Mouse (Mus musculus) lung, embryonic 16.5 days (tissue): ENCODE data around the gene Col4a3. TPM values are rescaled to one million over a fixed set of nuclear protein-coding genes. Genes with fewer than 3 reads are reported as not detected.

ENCODE experiments used
- ATAC-seq: fragments of 200-750 bp; cut with Nextera tagmentation; 2 replicates; pipeline ENCODE4 v1.8.0; 2017; ENCODE audit warnings: low read depth, mild to moderate bottlenecking, moderate library complexity
- H3K27ac ChIP-seq: fragments of 300-500 bp; sonication (generic); 2 replicates; pipeline ENCODE4 v1.5.1; 2014; ENCODE audit warnings: mild to moderate bottlenecking, control low read depth, low read length
- H3K27me3 ChIP-seq: fragments of 300-500 bp; sonication (generic); 2 replicates; pipeline ENCODE4 v1.6.1; 2014; ENCODE audit warnings: low read depth, low read length, mixed read lengths; ENCODE audit not compliant: control insufficient read depth, insufficient read depth
- H3K36me3 ChIP-seq: fragments of 300-500 bp; sonication (generic); 2 replicates; pipeline ENCODE4 v1.6.1; 2014; ENCODE audit warnings: low read length; ENCODE audit not compliant: control insufficient read depth, insufficient read depth
- H3K4me1 ChIP-seq: fragments of 300-500 bp; sonication (generic); replicated peaks from 2 replicates; pipeline ENCODE4 v1.6.1; 2014; ENCODE audit warnings: low read length, mixed read lengths; ENCODE audit not compliant: control insufficient read depth, insufficient read depth
- H3K4me2 ChIP-seq: fragments of 300-500 bp; sonication (generic); 2 replicates; pipeline ENCODE4 v1.6.1; 2014; ENCODE audit warnings: low read depth, low read length, control low read depth
- H3K4me3 ChIP-seq: fragments of 300-500 bp; sonication (generic); 2 replicates; pipeline ENCODE4 v1.5.1; 2014; ENCODE audit warnings: mild to moderate bottlenecking, low read length, control low read depth
- H3K9ac ChIP-seq: fragments of 300-500 bp; sonication (generic); 2 replicates; pipeline ENCODE4 v1.6.1; 2014; ENCODE audit warnings: low read length, control low read depth
- H3K9me3 ChIP-seq: fragments of 300-500 bp; sonication (generic); 2 replicates; pipeline ENCODE4 v1.6.1; 2016; ENCODE audit warnings: low read length; ENCODE audit not compliant: control insufficient read depth
- WGBS: fragments of 180-500 bp; shearing (Covaris S2); extraction: QIAGEN DNeasy Blood & Tissue Kit; methylation state at CpG from one replicate; pipeline ENCODE4 v1.1.7; 2014; 5-methylcytosine and 5-hydroxymethylcytosine counted together
- polyA plus RNA-seq: library from polyadenylated mRNA; unstranded; fragments of >200 nt; fragmentation: Nextera tagmentation; extraction: Ambion mirVana; gene quantifications from 2 replicates; pipeline ENCODE4 v1.2.1, GENCODE M21; 2015

The Col4a3 gene
- polyA plus RNA-seq, 1 experiment from 2014 or later: 7.0 TPM

DNA sequence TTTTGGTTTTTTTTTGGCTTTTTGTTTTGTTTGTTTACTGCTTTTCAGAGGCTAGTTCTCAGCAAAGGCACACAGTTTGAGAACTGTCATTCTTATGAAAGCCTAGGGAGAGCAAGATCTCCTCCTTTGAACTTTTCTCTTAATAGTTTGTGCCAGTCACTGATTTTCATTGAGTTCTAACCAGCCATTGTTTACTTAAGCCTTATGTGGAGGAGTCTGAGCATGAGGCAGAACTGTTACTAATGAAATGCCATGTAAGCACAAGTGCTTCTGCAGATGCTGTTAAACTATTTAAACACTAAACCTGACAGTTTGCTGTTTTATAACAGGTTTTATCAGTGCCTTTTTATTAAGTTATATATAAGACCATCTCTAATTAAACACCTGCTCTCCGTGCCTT, 151.3 kb downstream of the Col4a3 start:
- Histone ChIP-seq H3K9ac (no peak overlapping the region), H3K27me3 (no peaks in the 10 kb centered on the region), H3K4me2 (no peak overlapping the region), H3K27ac (no peak overlapping the region), H3K4me1 (no peaks in the 10 kb centered on the region), H3K36me3 (peaks cover 28% of the 10 kb centered on the region; the same call in 1 of the 2 replicates), H3K9me3 (no peaks in the 10 kb centered on the region), H3K4me3 (no peak overlapping the region)
- WGBS: 70% methylated on average over 1 of the region's 1 CpGs
- ATAC-seq: no peak

DNA sequence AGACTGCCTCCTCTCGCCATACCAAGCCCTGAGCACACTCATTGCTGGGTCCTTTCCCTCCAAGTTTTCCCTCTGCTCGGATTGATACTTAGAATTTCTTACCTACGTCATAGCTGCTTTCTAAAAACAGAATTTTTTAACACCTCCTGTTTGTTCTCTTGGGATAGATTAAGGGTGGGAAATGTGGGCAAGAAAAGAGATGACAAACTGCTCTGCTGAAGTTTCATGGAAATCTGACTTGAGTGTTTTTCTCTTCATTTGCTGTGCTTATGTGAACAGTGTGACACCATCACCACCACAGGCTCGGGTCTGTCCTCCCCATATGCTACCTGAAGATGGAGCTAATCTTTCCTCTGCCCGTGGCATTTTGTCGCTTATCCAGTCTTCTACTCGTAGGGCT, 154.8 kb downstream of the Col4a3 start:
- H3K4me1 ChIP-seq: no peaks in the 10 kb centered on the region
- no peak overlapping the region for H3K9ac ChIP-seq
- ATAC-seq: no peak
- no peak overlapping the region for H3K27ac ChIP-seq
- no peak overlapping the region for H3K4me3 ChIP-seq
- H3K9me3 ChIP-seq: no peaks in the 10 kb centered on the region
- H3K4me2 ChIP-seq: no peak overlapping the region
- H3K27me3 ChIP-seq: no peaks in the 10 kb centered on the region
- H3K36me3 ChIP-seq: peaks cover 17% of the 10 kb centered on the region; the same call in 1 of the 2 replicates
- WGBS: 86% methylated on average over 7 of the region's 7 CpGs

DNA sequence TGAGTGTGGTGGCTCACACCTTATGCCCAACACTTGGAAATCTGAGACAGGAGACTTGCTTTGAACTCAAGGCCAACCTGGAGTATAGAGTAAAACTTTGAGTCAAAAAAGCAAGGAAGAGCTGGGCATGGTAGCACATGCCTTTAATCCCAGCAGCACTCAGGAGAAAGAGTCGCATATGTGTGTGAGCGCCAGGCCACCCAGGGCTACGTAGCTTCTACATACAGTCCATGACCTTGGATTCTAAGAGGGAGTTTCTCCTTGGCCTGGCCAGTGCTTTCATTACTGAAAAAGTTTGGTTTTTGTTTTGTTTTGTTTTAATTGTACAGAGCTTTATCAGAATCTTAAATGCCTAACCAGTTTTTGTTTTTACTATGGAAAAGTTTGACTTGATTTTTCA, 157.2 kb downstream of the Col4a3 start:
- no peak overlapping the region for H3K27ac ChIP-seq
- WGBS: 82% methylated on average over 3 of the region's 3 CpGs
- H3K4me3 ChIP-seq: no peak overlapping the region
- no peak overlapping the region for H3K9ac ChIP-seq
- no peaks in the 10 kb centered on the region for H3K4me1 ChIP-seq
- no peaks in the 10 kb centered on the region for H3K9me3 ChIP-seq
- H3K36me3 ChIP-seq: peaks cover 18% of the 10 kb centered on the region; the same call in 1 of the 2 replicates
- no peak overlapping the region for H3K4me2 ChIP-seq
- no peaks in the 10 kb centered on the region for H3K27me3 ChIP-seq
- ATAC-seq: no peak

DNA sequence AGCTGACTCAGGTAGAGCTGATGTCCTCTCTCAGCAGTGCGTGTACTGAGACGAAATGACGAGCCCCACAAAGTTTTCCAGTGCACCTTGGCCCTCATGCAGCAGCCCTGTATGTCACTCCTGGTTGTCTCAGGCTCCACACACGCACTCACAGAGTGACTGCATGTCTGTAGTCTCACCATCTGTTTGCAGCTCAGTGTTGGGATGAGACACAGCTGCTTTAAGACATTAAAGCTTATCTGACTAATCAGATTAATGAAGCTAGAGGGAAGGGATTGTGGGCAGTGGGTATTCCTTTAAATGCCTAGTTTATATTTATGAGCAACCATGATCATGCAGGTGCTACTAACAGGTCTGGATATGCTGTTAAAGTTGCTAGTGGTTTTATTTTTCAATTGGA, 159.7 kb downstream of the Col4a3 start:
- 80% methylated on average over 4 of the region's 4 CpGs for WGBS
- Histone ChIP-seq H3K36me3 (peaks cover 19% of the 10 kb centered on the region), H3K4me1 (no peaks in the 10 kb centered on the region), H3K9ac (no peak overlapping the region), H3K27ac (no peak overlapping the region), H3K9me3 (no peaks in the 10 kb centered on the region), H3K27me3 (no peaks in the 10 kb centered on the region), H3K4me2 (no peak overlapping the region), H3K4me3 (no peak overlapping the region)
- ATAC-seq: no peak

DNA sequence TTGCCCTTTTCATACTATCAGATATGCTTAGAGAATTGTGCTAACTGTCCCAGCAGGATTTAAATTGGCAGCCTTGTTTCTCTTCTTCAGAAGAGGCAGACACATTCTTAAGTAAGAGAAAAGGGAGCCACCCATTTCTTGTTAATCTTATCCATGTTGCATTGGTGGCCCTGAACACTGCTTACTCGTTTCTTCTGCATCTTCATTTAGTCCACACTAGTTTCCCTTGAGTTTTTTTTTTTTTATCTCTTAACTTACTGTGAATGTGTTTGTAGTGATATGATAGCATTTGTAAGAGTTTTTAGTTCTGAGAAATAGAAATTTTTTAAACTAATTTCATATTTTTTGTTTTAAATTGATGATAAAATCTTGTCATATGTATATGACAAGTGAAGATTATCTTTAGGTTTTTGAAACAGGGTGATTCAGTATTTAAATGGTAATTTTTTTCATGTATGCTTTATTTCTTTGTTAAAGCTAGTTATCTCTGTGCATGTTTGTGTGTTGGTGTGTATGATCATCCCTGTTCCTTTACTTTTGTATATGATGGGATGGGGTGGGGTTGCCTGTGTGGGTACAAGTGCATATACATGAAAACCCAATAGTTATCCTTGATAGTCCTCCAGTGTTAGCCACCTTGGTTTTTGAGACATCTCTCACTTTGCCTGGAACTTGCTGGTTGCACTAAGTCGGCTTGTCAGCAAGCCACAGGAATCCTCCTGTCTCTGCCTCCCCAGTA, 161.2 kb downstream of the Col4a3 start:
- H3K9me3 ChIP-seq: no peaks in the 10 kb centered on the region
- no peaks in the 10 kb centered on the region for H3K4me1 ChIP-seq
- H3K4me2 ChIP-seq: no peak overlapping the region
- 86% methylated on average over 2 of the region's 2 CpGs for WGBS
- no peak overlapping the region for H3K9ac ChIP-seq
- H3K27me3 ChIP-seq: no peaks in the 10 kb centered on the region
- no peak overlapping the region for H3K27ac ChIP-seq
- no peak overlapping the region for H3K4me3 ChIP-seq
- peaks cover 16% of the 10 kb centered on the region for H3K36me3 ChIP-seq
- ATAC-seq: no peak

DNA sequence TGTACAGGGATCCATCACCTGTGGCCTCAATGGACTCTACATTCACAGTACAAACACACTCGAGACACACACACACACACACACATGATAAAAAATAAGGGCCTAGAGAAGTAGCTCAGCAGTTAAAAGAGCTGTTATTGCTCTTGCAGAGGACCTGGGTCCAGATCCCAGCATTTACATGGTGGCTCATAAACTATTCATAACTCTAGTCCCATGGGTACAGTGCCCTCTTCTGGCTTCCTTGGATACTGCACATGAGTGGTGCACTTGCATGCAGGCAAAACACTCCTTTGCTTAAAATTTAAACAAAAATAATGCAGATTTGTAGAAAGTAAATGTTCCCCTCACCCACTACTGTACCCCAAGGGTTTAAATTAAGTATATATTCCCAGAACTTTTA, 172.8 kb downstream of the Col4a3 start:
- Histone ChIP-seq H3K9ac (no peak overlapping the region), H3K4me2 (no peak overlapping the region), H3K4me3 (no peak overlapping the region), H3K9me3 (no peaks in the 10 kb centered on the region), H3K36me3 (peaks cover 8% of the 10 kb centered on the region), H3K4me1 (no peaks in the 10 kb centered on the region), H3K27me3 (no peaks in the 10 kb centered on the region), H3K27ac (no peak overlapping the region)
- 77% methylated on average over 1 of the region's 1 CpGs for WGBS
- ATAC-seq: no peak

DNA sequence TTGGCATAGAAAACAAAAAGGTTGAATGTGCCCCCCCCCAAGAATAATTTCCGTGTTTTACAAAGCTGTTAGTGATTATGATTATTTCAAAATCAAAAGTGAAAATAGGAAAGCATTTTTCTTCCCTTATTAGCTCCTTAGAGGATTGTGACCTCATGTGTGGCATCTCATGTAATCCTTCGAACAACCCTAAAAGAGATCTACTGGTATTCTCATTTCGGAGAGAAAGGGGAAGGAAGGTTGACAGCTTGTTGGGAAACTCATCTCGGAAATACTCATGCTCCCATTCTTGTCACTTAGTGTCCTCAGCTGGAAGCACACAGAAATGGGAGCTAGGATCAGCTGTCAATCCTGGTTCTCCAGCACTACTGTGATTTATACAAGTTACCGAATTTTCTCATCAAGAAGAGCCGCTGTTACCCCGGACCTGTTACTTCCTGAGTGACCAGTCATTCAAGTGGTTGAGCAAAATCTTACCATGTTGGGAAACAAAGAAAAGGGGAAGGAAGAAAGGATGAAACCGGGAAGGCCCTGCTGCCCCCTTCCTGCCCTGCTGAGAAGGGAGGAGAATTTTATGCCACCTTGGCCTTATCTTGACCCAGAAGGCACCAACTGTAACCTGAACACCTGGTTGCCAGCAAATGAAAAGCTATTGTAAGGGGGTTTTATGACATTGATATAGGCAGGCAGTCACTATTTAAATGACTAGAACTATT, 174.9 kb downstream of the Col4a3 start:
- no peak overlapping the region for H3K9ac ChIP-seq
- no peak for ATAC-seq
- 87% methylated on average over 8 of the region's 8 CpGs for WGBS
- H3K4me2 ChIP-seq: no peak overlapping the region
- H3K4me3 ChIP-seq: no peak overlapping the region
- H3K27ac ChIP-seq: no peak overlapping the region
- peaks cover 5% of the 10 kb centered on the region; the same call in 1 of the 2 replicates for H3K36me3 ChIP-seq
- H3K4me1 ChIP-seq: no peaks in the 10 kb centered on the region
- no peaks in the 10 kb centered on the region for H3K27me3 ChIP-seq
- no peaks in the 10 kb centered on the region for H3K9me3 ChIP-seq

DNA sequence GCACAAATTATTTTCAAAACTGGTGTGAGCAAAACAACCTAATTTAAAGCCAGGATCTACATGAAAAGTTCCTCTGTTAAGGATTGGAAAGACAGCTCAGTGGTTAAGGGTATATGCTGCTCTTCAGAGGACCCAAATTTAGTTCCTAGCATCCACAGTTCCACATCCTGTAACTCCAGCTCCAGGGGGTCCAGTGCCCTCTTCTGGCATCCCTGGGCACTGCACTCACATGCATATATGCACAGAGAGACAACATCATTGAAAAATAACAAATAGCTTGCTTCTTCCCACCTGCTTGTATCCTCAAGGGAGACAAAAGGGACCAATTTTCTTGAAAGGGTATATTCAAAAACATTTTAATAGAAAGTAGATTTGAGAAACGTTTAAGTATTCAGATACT, 175.6 kb downstream of the Col4a3 start:
- H3K4me3 ChIP-seq: no peak overlapping the region
- no peaks in the 10 kb centered on the region for H3K9me3 ChIP-seq
- 0 out of 2 replicates have a peak, but pooled peaks cover 2% of the 10 kb centered on the region for H3K4me1 ChIP-seq
- no peak overlapping the region for H3K4me2 ChIP-seq
- H3K36me3 ChIP-seq: peaks cover 5% of the 10 kb centered on the region; the same call in 1 of the 2 replicates
- 80% methylated on average over 1 of the region's 1 CpGs for whole genome bisulfite sequencing
- no peaks in the 10 kb centered on the region for H3K27me3 ChIP-seq
- no peak overlapping the region for H3K9ac ChIP-seq
- ATAC-seq: no peak
- H3K27ac ChIP-seq: no peak overlapping the region

DNA sequence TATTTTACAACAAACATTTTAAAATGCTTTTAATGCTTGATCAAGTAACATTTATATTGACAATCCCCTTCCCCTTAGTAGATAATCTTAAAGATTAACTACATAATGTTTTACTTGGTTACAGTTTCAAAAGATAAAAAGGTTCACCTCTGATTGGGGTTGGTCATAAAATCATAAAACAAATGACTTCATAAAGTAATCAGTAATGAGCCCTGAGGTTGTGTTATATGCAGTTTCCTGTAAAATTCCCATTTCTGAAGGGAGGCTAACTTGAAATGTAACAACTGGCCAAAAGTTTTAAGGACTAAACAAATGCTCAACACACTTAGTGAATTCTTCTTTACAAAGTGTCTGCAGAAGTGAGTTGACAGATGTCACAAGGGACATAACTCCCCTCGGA, 179.5 kb downstream of the Col4a3 start:
- H3K4me3 ChIP-seq: no peak overlapping the region
- H3K9me3 ChIP-seq: no peaks in the 10 kb centered on the region
- H3K36me3 ChIP-seq: peaks cover 5% of the 10 kb centered on the region; the same call in 1 of the 2 replicates
- no peak overlapping the region for H3K27ac ChIP-seq
- ATAC-seq: no peak
- no peaks in the 10 kb centered on the region for H3K27me3 ChIP-seq
- no peak overlapping the region for H3K4me2 ChIP-seq
- 26% methylated on average over 1 of the region's 1 CpGs for WGBS
- no peak overlapping the region for H3K9ac ChIP-seq
- H3K4me1 ChIP-seq: 0 out of 2 replicates have a peak, but pooled peaks cover 2% of the 10 kb centered on the region
